Mouse (Mus musculus) intestine, embryonic 15.5 days (tissue): ENCODE results near the gene Slc35g2. TPM values are rescaled to one million over a fixed set of nuclear protein-coding genes. Genes with fewer than 3 reads are reported as not detected.

Experiments
- ATAC-seq: fragments of 200-750 bp; cut with Nextera tagmentation; 2 replicates; pipeline ENCODE4 v1.8.0; 2017; ENCODE audit warnings: moderate TSS enrichment, moderate library complexity
- H3K27ac ChIP-seq: fragments of 300-500 bp; sonication (generic); 2 replicates; pipeline ENCODE4 v1.5.1; 2015; ENCODE audit warnings: mild to moderate bottlenecking, inconsistent platforms
- H3K27me3 ChIP-seq: fragments of 300-500 bp; sonication (generic); replicated peaks from 2 replicates; pipeline ENCODE4 v1.6.1; 2015; ENCODE audit warnings: inconsistent platforms
- H3K36me3 ChIP-seq: fragments of 300-500 bp; sonication (generic); 2 replicates; pipeline ENCODE4 v1.6.1; 2015; ENCODE audit warnings: inconsistent platforms
- H3K4me1 ChIP-seq: fragments of 300-500 bp; sonication (generic); replicated peaks from 2 replicates; pipeline ENCODE4 v1.6.1; 2015; ENCODE audit warnings: inconsistent platforms
- H3K4me2 ChIP-seq: fragments of 300-500 bp; sonication (generic); replicated peaks from 2 replicates; pipeline ENCODE4 v1.6.1; 2015; ENCODE audit warnings: mild to moderate bottlenecking, inconsistent platforms
- H3K4me3 ChIP-seq: fragments of 300-500 bp; sonication (generic); replicated peaks from 2 replicates; pipeline ENCODE4 v1.5.1; 2015; ENCODE audit warnings: inconsistent platforms
- H3K9ac ChIP-seq: fragments of 300-500 bp; sonication (generic); 2 replicates; pipeline ENCODE4 v1.6.1; 2015; ENCODE audit warnings: inconsistent platforms
- H3K9me3 ChIP-seq: fragments of 300-500 bp; sonication (generic); 2 replicates; pipeline ENCODE4 v1.6.1; 2016; ENCODE audit warnings: inconsistent platforms
- WGBS: fragments of 180-500 bp; shearing (Covaris S2); methylation state at CpG from one replicate; pipeline ENCODE4 v1.1.7; 2015; 5-methylcytosine and 5-hydroxymethylcytosine counted together
- polyA plus RNA-seq: library from polyadenylated mRNA; unstranded; fragments of >200 nt; fragmentation: Nextera tagmentation; extraction: Ambion mirVana; gene quantifications from 2 replicates; pipeline ENCODE4 v1.2.1, GENCODE M21; 2015

The Slc35g2 gene
- polyA plus RNA-seq, 1 experiment from 2014 or later, result 4.8 TPM

- peak; percentile 88 for ATAC-seq
- Histone ChIP-seq H3K4me1 (peaks cover 17% of the 10 kb centered on the region; the same call in 1 of the 2 replicates), H3K27me3 (no peaks in the 10 kb centered on the region), H3K36me3 (no peaks in the 10 kb centered on the region), H3K9ac (no peak overlapping the region), H3K9me3 (no peaks in the 10 kb centered on the region), H3K4me3 (no peak overlapping the region), H3K4me2 (peak overlapping the region; percentile 16; the same call in 1 of the 2 replicates), H3K27ac (no peak overlapping the region)
- 45% methylated on average over 13 of the region's 13 CpGs for WGBS
Measured at GRCm38 (mm10) chr9:100582883-100583575, 12.1 kb upstream of the Slc35g2 start.

- Histone ChIP-seq H3K27ac (peak overlapping the region; percentile 15; the same call in 1 of the 2 replicates), H3K4me1 (peaks cover 17% of the 10 kb centered on the region; the same call in 1 of the 2 replicates), H3K4me3 (no peak overlapping the region), H3K4me2 (no peak overlapping the region), H3K36me3 (no peaks in the 10 kb centered on the region), H3K27me3 (no peaks in the 10 kb centered on the region), H3K9me3 (no peaks in the 10 kb centered on the region), H3K9ac (no peak overlapping the region)
- peak; percentile 71 for ATAC-seq
- WGBS, result 49% methylated on average over 13 of the region's 13 CpGs
Measured at GRCm38 (mm10) chr9:100581543-100582492, 10.9 kb upstream of the Slc35g2 start.

GRCm38 (mm10) chr9:100580196-100580740 is 9.4 kb upstream of the Slc35g2 start:
- Histone ChIP-seq H3K9ac (no peak overlapping the region), H3K36me3 (no peaks in the 10 kb centered on the region), H3K4me1 (peaks cover 17% of the 10 kb centered on the region; the same call in 1 of the 2 replicates), H3K27ac (no peak overlapping the region), H3K27me3 (no peaks in the 10 kb centered on the region), H3K9me3 (no peaks in the 10 kb centered on the region), H3K4me3 (no peak overlapping the region), H3K4me2 (peak overlapping the region; percentile 15; the same call in 1 of the 2 replicates)
- 68% methylated on average over 20 of the region's 20 CpGs for WGBS
- peak; percentile 32; the same call in 1 of the 2 replicates for ATAC-seq

- 58% methylated on average over 5 of the region's 5 CpGs for WGBS
- H3K4me3 ChIP-seq, result no peak overlapping the region
- ATAC-seq, result no peak
- H3K9me3 ChIP-seq, result no peaks in the 10 kb centered on the region
- no peak overlapping the region for H3K4me2 ChIP-seq
- no peak overlapping the region for H3K9ac ChIP-seq
- no peak overlapping the region for H3K27ac ChIP-seq
- H3K4me1 ChIP-seq, result peaks cover 4% of the 10 kb centered on the region; the same call in 1 of the 2 replicates
- no peaks in the 10 kb centered on the region for H3K27me3 ChIP-seq
- no peaks in the 10 kb centered on the region for H3K36me3 ChIP-seq
Measured at GRCm38 (mm10) chr9:100573942-100574341, 3.1 kb upstream of the Slc35g2 start.

GRCm38 (mm10) chr9:100573300-100573699 is 2.4 kb upstream of the Slc35g2 start:
- no peaks in the 10 kb centered on the region for H3K27me3 ChIP-seq
- no peaks in the 10 kb centered on the region for H3K36me3 ChIP-seq
- no peak overlapping the region for H3K27ac ChIP-seq
- H3K9me3 ChIP-seq, result no peaks in the 10 kb centered on the region
- H3K9ac ChIP-seq, result no peak overlapping the region
- H3K4me1 ChIP-seq, result peaks cover 4% of the 10 kb centered on the region; the same call in 1 of the 2 replicates
- no peak overlapping the region for H3K4me2 ChIP-seq
- H3K4me3 ChIP-seq, result no peak overlapping the region
- WGBS, result 71% methylated on average over 2 of the region's 2 CpGs
- ATAC-seq, result no peak

- Histone ChIP-seq H3K4me1 (peaks cover 4% of the 10 kb centered on the region; the same call in 1 of the 2 replicates), H3K36me3 (no peaks in the 10 kb centered on the region), H3K4me3 (no peak overlapping the region), H3K4me2 (no peak overlapping the region), H3K27me3 (no peaks in the 10 kb centered on the region), H3K9ac (no peak overlapping the region), H3K27ac (no peak overlapping the region), H3K9me3 (no peaks in the 10 kb centered on the region)
- WGBS, result 63% methylated on average over 1 of the region's 1 CpGs
- no peak for ATAC-seq
Measured at GRCm38 (mm10) chr9:100571511-100571910, 621 bp upstream of the Slc35g2 start.

- peak overlapping the region; percentile 75 for H3K4me3 ChIP-seq
- H3K27ac ChIP-seq, result no peak overlapping the region
- H3K36me3 ChIP-seq, result no peaks in the 10 kb centered on the region
- 12% methylated on average over 32 of the region's 32 CpGs for WGBS
- peak overlapping the region; percentile 94 for H3K4me2 ChIP-seq
- peak; percentile 48 for ATAC-seq
- peak overlapping the region; percentile 56; the same call in 1 of the 2 replicates for H3K9ac ChIP-seq
- H3K27me3 ChIP-seq, result no peaks in the 10 kb centered on the region
- H3K9me3 ChIP-seq, result no peaks in the 10 kb centered on the region
- peaks cover 4% of the 10 kb centered on the region; the same call in 1 of the 2 replicates for H3K4me1 ChIP-seq
Measured at GRCm38 (mm10) chr9:100569798-100570625, 878 bp downstream of the Slc35g2 start.

- 81% methylated on average over 10 of the region's 10 CpGs for WGBS
- Histone ChIP-seq H3K9me3 (no peaks in the 10 kb centered on the region), H3K9ac (no peak overlapping the region), H3K4me1 (no peaks in the 10 kb centered on the region; the same call in 1 of the 2 replicates), H3K4me3 (no peak overlapping the region), H3K36me3 (no peaks in the 10 kb centered on the region), H3K27me3 (no peaks in the 10 kb centered on the region), H3K27ac (no peak overlapping the region), H3K4me2 (no peak overlapping the region)
- no peak for ATAC-seq
Measured at GRCm38 (mm10) chr9:100560251-100560890, 10.5 kb downstream of the Slc35g2 start.

- no peak overlapping the region for H3K27ac ChIP-seq
- no peak overlapping the region for H3K4me3 ChIP-seq
- H3K27me3 ChIP-seq, result no peaks in the 10 kb centered on the region
- H3K9ac ChIP-seq, result no peak overlapping the region
- H3K4me1 ChIP-seq, result no peaks in the 10 kb centered on the region; the same call in 1 of the 2 replicates
- H3K9me3 ChIP-seq, result no peaks in the 10 kb centered on the region
- no peak for ATAC-seq
- no peaks in the 10 kb centered on the region for H3K36me3 ChIP-seq
- H3K4me2 ChIP-seq, result no peak overlapping the region
Measured at GRCm38 (mm10) chr9:100558991-100559390, 11.9 kb downstream of the Slc35g2 start.

GRCm38 (mm10) chr9:100558023-100558573 is 12.8 kb downstream of the Slc35g2 start:
- no peak overlapping the region for H3K27ac ChIP-seq
- ATAC-seq, result no peak
- H3K9ac ChIP-seq, result no peak overlapping the region
- 72% methylated on average over 4 of the region's 4 CpGs for whole genome bisulfite sequencing
- H3K4me2 ChIP-seq, result no peak overlapping the region
- no peak overlapping the region for H3K4me3 ChIP-seq
- no peaks in the 10 kb centered on the region for H3K27me3 ChIP-seq
- no peaks in the 10 kb centered on the region for H3K36me3 ChIP-seq
- H3K4me1 ChIP-seq, result no peaks in the 10 kb centered on the region; the same call in 1 of the 2 replicates
- no peaks in the 10 kb centered on the region for H3K9me3 ChIP-seq

- Histone ChIP-seq H3K9ac (no peak overlapping the region), H3K36me3 (no peaks in the 10 kb centered on the region), H3K4me1 (no peaks in the 10 kb centered on the region; the same call in 1 of the 2 replicates), H3K4me3 (no peak overlapping the region), H3K27ac (no peak overlapping the region), H3K27me3 (no peaks in the 10 kb centered on the region), H3K9me3 (no peaks in the 10 kb centered on the region), H3K4me2 (no peak overlapping the region)
- no peak; the same call in 1 of the 2 replicates for ATAC-seq
- 54% methylated on average over 5 of the region's 5 CpGs for WGBS
Measured at GRCm38 (mm10) chr9:100555686-100556085, 15.2 kb downstream of the Slc35g2 start.
